Mouse (Mus musculus): ENCODE measurements around the gene Ajap1. TPM values are rescaled to one million over a fixed set of nuclear protein-coding genes. Genes with fewer than 3 reads are reported as not detected.

Gene Ajap1
- polyA plus RNA-seq, 1 experiment from 2014 or later: 14.3 TPM

DNA sequence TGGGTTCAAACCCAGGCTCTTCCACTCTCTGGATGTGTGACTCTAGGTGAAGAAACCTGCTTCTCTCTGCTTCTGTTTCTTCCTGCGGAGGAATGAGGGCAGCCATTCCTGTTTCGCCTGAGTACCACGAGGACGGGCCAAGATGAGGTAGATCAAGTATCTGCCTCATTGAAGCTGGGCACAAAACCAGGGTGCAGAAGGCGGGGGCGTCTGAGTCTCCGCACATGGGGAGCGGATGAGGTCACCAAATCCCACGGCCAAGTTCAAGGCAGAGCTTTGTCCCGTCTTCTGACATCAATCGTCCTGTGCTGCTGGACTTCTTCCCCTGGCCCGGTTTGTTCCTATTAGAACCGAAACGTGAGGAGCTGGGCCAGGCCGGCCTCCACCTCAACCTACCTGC lies 12.9 kb downstream of the Ajap1 start:
- WGBS: 90% methylated on average over 15 of the region's 15 CpGs
- H3K4me1 ChIP-seq (ENCODE audit: control insufficient read depth, insufficient read depth, low read depth, low read length): no peaks in the 10 kb centered on the region; the same call in 1 of the 2 replicates
- peaks cover 4% of the 10 kb centered on the region; the same call in 1 of the 2 replicates for H3K36me3 ChIP-seq (ENCODE audit: control insufficient read depth, insufficient read depth, low read length)

DNA sequence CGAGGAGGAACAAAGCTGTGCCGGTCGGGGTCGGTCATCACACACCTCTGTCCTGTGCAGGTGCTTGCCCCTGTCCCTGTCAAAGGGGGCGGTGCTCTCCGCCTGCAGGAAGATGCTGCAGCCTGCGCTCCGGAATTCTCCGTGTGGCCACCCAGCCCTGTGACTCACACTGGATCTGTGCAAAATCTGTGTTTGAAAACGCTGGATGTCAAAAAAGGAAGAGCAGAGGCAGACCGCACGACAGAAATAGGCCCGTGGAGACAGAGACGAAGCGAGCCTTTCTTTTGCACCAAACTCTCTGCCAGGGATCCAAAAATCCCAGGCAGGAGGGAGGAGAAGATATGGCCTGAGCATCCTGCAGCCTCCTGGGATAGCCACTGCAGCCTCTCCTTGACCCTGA lies 22.7 kb downstream of the Ajap1 start:
- H3K4me2 ChIP-seq (ENCODE audit: low read length): no peak overlapping the region
- H3K4me1 ChIP-seq (ENCODE audit: control insufficient read depth, insufficient read depth, low read depth, low read length): no peaks in the 10 kb centered on the region; the same call in 1 of the 2 replicates
- H3K4me3 ChIP-seq (ENCODE audit: low read length): no peak overlapping the region
- no peak overlapping the region for H3K27ac ChIP-seq (ENCODE audit: low read depth, low read length)
- no peaks in the 10 kb centered on the region for H3K36me3 ChIP-seq (ENCODE audit: control insufficient read depth, insufficient read depth, low read length)
- H3K27me3 ChIP-seq (replicated peaks; ENCODE audit: control insufficient read depth, insufficient read depth, low read length): no peaks in the 10 kb centered on the region
- WGBS: 89% methylated on average over 15 of the region's 15 CpGs
- no peak overlapping the region for H3K9ac ChIP-seq (ENCODE audit: low read depth, low read length)
- no peak for ATAC-seq
- H3K9me3 ChIP-seq (ENCODE audit: control insufficient read depth, low read length): no peaks in the 10 kb centered on the region

More for the DNA sequence above, 12.9 kb downstream of the Ajap1 start:
- no peak overlapping the region for H3K9ac ChIP-seq (ENCODE audit: low read depth, low read length)
- no peaks in the 10 kb centered on the region for H3K27me3 ChIP-seq (replicated peaks; ENCODE audit: control insufficient read depth, insufficient read depth, low read length)
- ATAC-seq: no peak
- H3K27ac ChIP-seq (ENCODE audit: low read depth, low read length): no peak overlapping the region
- no peak overlapping the region for H3K4me2 ChIP-seq (ENCODE audit: low read length)
- no peak overlapping the region for H3K4me3 ChIP-seq (ENCODE audit: low read length)
- H3K9me3 ChIP-seq (ENCODE audit: control insufficient read depth, low read length): peaks cover 3% of the 10 kb centered on the region; the same call in 1 of the 2 replicates

DNA sequence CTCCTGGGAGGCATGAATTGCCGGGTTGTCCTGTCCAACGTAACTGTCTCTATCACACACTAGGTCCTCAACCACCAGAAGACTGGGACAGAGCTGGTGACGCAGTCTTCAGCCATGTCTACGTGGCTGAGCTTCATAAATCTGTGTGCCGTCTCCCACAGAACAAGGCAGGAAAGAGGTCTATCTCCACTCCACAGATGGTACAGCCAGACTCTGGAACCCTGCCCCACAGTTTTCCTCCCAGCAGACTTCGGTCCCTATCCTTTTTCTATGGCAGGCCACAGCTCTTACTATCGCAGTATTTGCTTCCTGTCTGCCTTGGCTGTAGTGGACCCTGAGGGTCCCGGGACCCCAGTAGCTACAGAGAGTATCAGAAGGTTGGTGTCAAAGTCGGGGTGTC lies 23.1 kb downstream of the Ajap1 start:
- Histone ChIP-seq H3K27ac (ENCODE audit: low read depth, low read length) (no peak overlapping the region), H3K9ac (ENCODE audit: low read depth, low read length) (no peak overlapping the region), H3K4me1 (ENCODE audit: control insufficient read depth, insufficient read depth, low read depth, low read length) (no peaks in the 10 kb centered on the region; the same call in 1 of the 2 replicates), H3K27me3 (replicated peaks; ENCODE audit: control insufficient read depth, insufficient read depth, low read length) (no peaks in the 10 kb centered on the region), H3K9me3 (ENCODE audit: control insufficient read depth, low read length) (no peaks in the 10 kb centered on the region), H3K4me2 (ENCODE audit: low read length) (no peak overlapping the region), H3K4me3 (ENCODE audit: low read length) (no peak overlapping the region), H3K36me3 (ENCODE audit: control insufficient read depth, insufficient read depth, low read length) (no peaks in the 10 kb centered on the region)
- ATAC-seq: no peak
- 88% methylated on average over 9 of the region's 9 CpGs for WGBS

DNA sequence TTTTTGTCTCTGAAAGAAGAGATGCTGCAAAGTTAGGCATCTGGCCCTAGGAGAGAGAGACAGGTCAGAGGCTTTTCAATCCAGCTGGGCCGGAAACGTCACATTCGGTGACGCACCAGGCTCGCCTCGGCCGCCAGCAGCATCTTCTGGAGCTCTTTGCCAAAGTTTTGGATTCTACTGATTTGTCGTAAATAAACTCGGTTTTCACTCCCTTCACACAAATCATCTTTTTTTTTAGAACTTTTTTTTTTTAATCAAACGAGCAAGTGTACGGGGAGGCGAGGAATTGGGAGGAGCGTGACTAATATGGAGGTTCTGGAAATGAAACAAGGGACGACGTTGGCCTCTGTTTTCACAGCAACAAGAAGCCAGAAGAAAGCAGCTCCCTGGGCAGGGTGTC lies 23.8 kb downstream of the Ajap1 start:
- no peaks in the 10 kb centered on the region for H3K36me3 ChIP-seq (ENCODE audit: control insufficient read depth, insufficient read depth, low read length)
- no peak overlapping the region for H3K4me2 ChIP-seq (ENCODE audit: low read length)
- H3K9ac ChIP-seq (ENCODE audit: low read depth, low read length): no peak overlapping the region
- 86% methylated on average over 15 of the region's 15 CpGs for WGBS
- no peaks in the 10 kb centered on the region for H3K27me3 ChIP-seq (replicated peaks; ENCODE audit: control insufficient read depth, insufficient read depth, low read length)
- H3K4me1 ChIP-seq (ENCODE audit: control insufficient read depth, insufficient read depth, low read depth, low read length): no peaks in the 10 kb centered on the region
- no peak overlapping the region for H3K4me3 ChIP-seq (ENCODE audit: low read length)
- no peak overlapping the region for H3K27ac ChIP-seq (ENCODE audit: low read depth, low read length)
- H3K9me3 ChIP-seq (ENCODE audit: control insufficient read depth, low read length): no peaks in the 10 kb centered on the region
- no peak for ATAC-seq

DNA sequence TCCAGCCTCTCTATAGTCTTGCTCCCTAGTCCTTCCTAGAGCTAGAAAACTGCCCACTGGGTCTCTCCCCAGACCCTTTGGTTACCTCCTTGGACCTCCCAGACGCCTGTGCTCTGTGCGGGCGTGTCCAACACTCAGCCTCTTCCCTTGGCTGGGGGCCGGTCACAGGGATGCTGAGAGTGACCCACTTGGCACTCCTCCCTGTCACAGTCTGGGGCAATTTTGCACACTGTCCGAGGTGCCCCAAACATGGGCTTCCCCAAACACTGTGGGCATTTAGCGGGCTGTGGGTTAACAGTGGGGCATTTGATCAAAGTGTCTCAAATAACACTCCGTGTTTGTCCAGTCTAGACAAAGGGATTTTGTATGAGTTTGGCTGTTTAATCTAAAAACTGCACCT lies 29.1 kb downstream of the Ajap1 start:
- no peak for ATAC-seq
- 87% methylated on average over 7 of the region's 7 CpGs for WGBS
- Histone ChIP-seq H3K36me3 (ENCODE audit: control insufficient read depth, insufficient read depth, low read length) (no peaks in the 10 kb centered on the region), H3K27ac (ENCODE audit: low read depth, low read length) (no peak overlapping the region), H3K4me2 (ENCODE audit: low read length) (no peak overlapping the region), H3K27me3 (replicated peaks; ENCODE audit: control insufficient read depth, insufficient read depth, low read length) (no peaks in the 10 kb centered on the region), H3K9me3 (ENCODE audit: control insufficient read depth, low read length) (no peaks in the 10 kb centered on the region), H3K4me1 (ENCODE audit: control insufficient read depth, insufficient read depth, low read depth, low read length) (no peaks in the 10 kb centered on the region), H3K4me3 (ENCODE audit: low read length) (no peak overlapping the region), H3K9ac (ENCODE audit: low read depth, low read length) (no peak overlapping the region)

DNA sequence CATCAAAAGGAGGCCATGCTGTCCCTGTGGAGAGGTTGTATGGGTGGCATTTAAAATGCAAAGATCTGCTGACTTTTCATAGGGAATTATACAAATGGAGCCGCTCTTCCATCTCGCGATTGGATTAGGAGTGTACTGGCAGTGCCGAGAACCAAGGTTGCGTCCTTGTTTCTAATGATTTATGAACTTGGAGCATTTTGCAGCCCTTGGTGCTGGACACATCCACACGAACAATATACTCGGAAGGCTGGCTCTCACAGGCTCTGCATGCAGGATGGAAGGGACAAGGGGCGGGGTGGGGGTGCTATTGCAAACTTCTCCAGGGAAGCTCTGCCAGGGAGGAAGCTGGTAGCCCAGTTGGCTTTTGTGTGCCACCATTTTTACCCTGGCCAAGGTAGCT lies 31.1 kb downstream of the Ajap1 start:
- no peak overlapping the region for H3K27ac ChIP-seq (ENCODE audit: low read depth, low read length)
- H3K4me3 ChIP-seq (ENCODE audit: low read length): no peak overlapping the region
- no peaks in the 10 kb centered on the region for H3K9me3 ChIP-seq (ENCODE audit: control insufficient read depth, low read length)
- no peaks in the 10 kb centered on the region for H3K4me1 ChIP-seq (ENCODE audit: control insufficient read depth, insufficient read depth, low read depth, low read length)
- no peak for ATAC-seq
- H3K9ac ChIP-seq (ENCODE audit: low read depth, low read length): no peak overlapping the region
- 76% methylated on average over 8 of the region's 8 CpGs for WGBS
- no peaks in the 10 kb centered on the region for H3K36me3 ChIP-seq (ENCODE audit: control insufficient read depth, insufficient read depth, low read length)
- H3K4me2 ChIP-seq (ENCODE audit: low read length): no peak overlapping the region
- no peaks in the 10 kb centered on the region for H3K27me3 ChIP-seq (replicated peaks; ENCODE audit: control insufficient read depth, insufficient read depth, low read length)

DNA sequence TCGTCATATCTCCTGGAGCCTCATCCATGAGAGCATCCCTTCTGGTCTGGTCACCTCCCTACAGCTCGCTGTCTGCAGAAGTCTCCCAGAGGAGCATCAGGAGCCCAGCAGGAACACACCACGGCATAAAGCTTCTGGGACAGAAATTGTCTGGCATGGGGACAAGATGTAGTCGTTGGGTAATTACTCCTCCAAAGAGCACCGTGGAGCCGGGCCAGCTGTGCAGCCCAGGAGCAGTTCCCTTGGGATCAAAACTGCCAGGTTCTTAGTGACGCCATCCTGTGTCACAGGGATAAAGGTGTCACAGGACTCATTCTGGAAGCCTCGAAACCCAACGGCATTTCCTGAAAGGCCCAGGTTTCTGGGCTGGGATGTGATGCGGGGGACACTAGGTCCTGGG lies 40.1 kb downstream of the Ajap1 start:
- Histone ChIP-seq H3K4me2 (ENCODE audit: low read length) (no peak overlapping the region), H3K27me3 (replicated peaks; ENCODE audit: control insufficient read depth, insufficient read depth, low read length) (no peaks in the 10 kb centered on the region), H3K4me1 (ENCODE audit: control insufficient read depth, insufficient read depth, low read depth, low read length) (peaks cover 17% of the 10 kb centered on the region), H3K9ac (ENCODE audit: low read depth, low read length) (no peak overlapping the region), H3K4me3 (ENCODE audit: low read length) (no peak overlapping the region), H3K36me3 (ENCODE audit: control insufficient read depth, insufficient read depth, low read length) (no peaks in the 10 kb centered on the region), H3K27ac (ENCODE audit: low read depth, low read length) (no peak overlapping the region), H3K9me3 (ENCODE audit: control insufficient read depth, low read length) (no peaks in the 10 kb centered on the region)
- no peak for ATAC-seq
- 64% methylated on average over 10 of the region's 10 CpGs for WGBS

DNA sequence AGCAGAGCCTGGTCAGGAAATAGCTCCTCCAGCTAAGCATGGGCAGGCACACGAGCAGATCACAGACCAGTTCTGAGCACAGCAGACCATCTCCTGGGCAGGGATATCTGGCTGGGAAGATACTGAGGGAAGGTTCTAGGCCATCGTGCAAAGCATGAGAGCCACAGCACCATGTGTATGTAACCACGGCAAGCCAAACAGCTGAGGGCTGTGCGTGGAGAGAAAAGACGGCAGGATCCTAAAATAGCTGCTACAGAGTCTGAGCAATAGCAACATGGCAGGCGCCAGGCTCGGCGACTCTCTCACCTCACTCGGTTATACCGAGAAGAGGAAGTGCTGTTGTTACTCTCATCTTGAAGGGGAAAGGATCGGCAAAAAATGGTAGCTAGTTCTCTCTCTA lies 42.7 kb downstream of the Ajap1 start:
- peaks cover 34% of the 10 kb centered on the region for H3K4me1 ChIP-seq (ENCODE audit: control insufficient read depth, insufficient read depth, low read depth, low read length)
- ATAC-seq: no peak
- no peaks in the 10 kb centered on the region for H3K27me3 ChIP-seq (replicated peaks; ENCODE audit: control insufficient read depth, insufficient read depth, low read length)
- H3K4me3 ChIP-seq (ENCODE audit: low read length): no peak overlapping the region
- no peak overlapping the region for H3K9ac ChIP-seq (ENCODE audit: low read depth, low read length)
- H3K9me3 ChIP-seq (ENCODE audit: control insufficient read depth, low read length): no peaks in the 10 kb centered on the region
- WGBS: 71% methylated on average over 11 of the region's 11 CpGs
- no peaks in the 10 kb centered on the region for H3K36me3 ChIP-seq (ENCODE audit: control insufficient read depth, insufficient read depth, low read length)
- peak overlapping the region; percentile 39; the same call in 1 of the 2 replicates for H3K27ac ChIP-seq (ENCODE audit: low read depth, low read length)
- no peak overlapping the region for H3K4me2 ChIP-seq (ENCODE audit: low read length)

DNA sequence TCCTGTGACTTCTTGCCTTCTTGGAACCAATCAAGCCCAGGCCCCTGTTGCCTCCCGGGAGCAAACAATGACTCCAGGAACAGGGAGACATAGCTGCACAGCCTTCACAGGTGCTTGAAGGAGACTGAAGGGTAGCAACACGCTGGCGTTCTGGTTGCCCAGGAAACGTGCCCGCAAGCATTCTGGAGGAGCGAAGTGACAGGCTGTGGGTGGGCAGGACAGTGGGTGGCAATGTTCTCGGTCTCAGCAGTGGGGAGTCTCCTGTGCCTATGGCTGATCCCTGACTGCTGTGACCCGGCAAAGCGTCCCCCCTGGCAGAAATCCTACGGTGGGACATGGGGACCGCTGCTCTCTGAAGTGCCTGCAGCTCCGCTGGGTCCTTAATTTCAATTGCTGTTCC lies 43.6 kb downstream of the Ajap1 start:
- peak overlapping the region; percentile 2; the same call in 1 of the 2 replicates for H3K9ac ChIP-seq (ENCODE audit: low read depth, low read length)

DNA sequence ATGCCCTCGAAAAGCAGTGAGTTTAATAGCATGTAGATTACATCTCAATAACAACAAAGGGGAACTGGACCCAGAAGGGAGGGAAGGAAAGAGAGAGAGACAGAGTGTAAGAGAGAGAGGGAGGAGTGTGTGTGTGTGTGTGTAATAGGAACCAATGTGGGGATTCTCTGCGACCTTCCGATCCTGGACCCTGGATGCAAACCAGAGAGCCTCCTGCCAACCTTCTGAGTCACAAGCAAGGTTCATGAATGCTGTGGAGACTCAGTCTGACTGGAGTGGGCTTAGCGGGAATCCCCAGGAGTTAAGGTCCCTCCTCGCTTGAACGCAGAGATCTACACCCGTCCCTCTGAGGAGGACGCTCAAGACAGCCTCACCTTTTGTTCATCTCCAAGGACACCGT lies 45.4 kb downstream of the Ajap1 start:
- no peak overlapping the region; the same call in 1 of the 2 replicates for H3K27ac ChIP-seq (ENCODE audit: low read depth, low read length)
- no peaks in the 10 kb centered on the region for H3K9me3 ChIP-seq (ENCODE audit: control insufficient read depth, low read length)
- H3K4me2 ChIP-seq (ENCODE audit: low read length): no peak overlapping the region
- H3K27me3 ChIP-seq (replicated peaks; ENCODE audit: control insufficient read depth, insufficient read depth, low read length): no peaks in the 10 kb centered on the region
- WGBS: 72% methylated on average over 9 of the region's 9 CpGs
- H3K9ac ChIP-seq (ENCODE audit: low read depth, low read length): no peak overlapping the region; the same call in 1 of the 2 replicates
- H3K4me3 ChIP-seq (ENCODE audit: low read length): no peak overlapping the region
- ATAC-seq: no peak
- H3K36me3 ChIP-seq (ENCODE audit: control insufficient read depth, insufficient read depth, low read length): no peaks in the 10 kb centered on the region
- peaks cover 34% of the 10 kb centered on the region for H3K4me1 ChIP-seq (ENCODE audit: control insufficient read depth, insufficient read depth, low read depth, low read length)

More for the DNA sequence above, 43.6 kb downstream of the Ajap1 start:
- H3K4me2 ChIP-seq (ENCODE audit: low read length): no peak overlapping the region
- peaks cover 34% of the 10 kb centered on the region for H3K4me1 ChIP-seq (ENCODE audit: control insufficient read depth, insufficient read depth, low read depth, low read length)
- 32% methylated on average over 12 of the region's 12 CpGs for WGBS
- H3K9me3 ChIP-seq (ENCODE audit: control insufficient read depth, low read length): no peaks in the 10 kb centered on the region
- ATAC-seq: no peak
- H3K27ac ChIP-seq (ENCODE audit: low read depth, low read length): no peak overlapping the region
- no peak overlapping the region for H3K4me3 ChIP-seq (ENCODE audit: low read length)
- H3K36me3 ChIP-seq (ENCODE audit: control insufficient read depth, insufficient read depth, low read length): no peaks in the 10 kb centered on the region
- H3K27me3 ChIP-seq (replicated peaks; ENCODE audit: control insufficient read depth, insufficient read depth, low read length): no peaks in the 10 kb centered on the region
